Mouse (Mus musculus): ENCODE measurements around the gene Slc9a1.

Slc9a1 gene

GRCm38 (mm10) chr4:133404256-133404655 is 34.8 kb downstream of the Slc9a1 start:
- DNase-seq: no peak

DNA sequence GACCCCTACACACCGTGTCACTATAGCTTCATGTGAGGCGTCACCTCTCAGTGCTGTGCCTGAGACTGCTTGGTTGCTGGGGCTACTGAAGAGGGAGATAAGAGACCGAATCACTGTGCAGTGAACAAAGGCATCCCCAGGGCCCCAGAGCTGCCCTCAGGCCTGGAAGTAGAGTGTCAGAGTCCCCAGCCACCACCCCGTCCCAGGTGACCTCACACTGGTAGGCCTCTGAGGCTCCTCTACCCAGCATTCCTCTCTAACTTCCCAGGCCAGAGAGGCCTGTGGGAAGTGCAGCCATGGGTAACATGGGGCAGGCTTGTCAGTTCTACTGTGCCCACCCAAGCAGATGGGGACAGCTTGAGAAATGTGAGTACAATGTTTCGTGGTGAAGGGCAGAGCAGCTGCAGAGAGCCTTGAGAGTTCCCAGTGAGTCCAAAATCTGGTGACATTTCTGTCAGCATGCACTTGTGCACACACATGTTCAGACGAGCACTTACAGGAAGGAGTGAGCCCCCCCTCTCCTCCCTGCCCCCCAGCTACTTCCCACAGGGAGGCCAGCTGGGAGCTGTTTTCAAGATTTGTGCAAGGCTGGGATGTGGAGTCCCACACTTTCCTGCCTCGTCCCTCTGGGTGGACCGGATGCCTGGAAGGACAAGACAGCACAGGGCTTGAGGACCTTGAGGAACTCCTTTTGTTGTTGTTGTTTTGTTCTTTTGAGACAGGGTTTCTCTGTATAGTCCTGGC is 37.0 kb downstream of the Slc9a1 start:
- no peak for DNase-seq

- DNase-seq: no peak
Observed at GRCm38 (mm10) chr4:133407114-133407787, 37.7 kb downstream of the Slc9a1 start.

DNA sequence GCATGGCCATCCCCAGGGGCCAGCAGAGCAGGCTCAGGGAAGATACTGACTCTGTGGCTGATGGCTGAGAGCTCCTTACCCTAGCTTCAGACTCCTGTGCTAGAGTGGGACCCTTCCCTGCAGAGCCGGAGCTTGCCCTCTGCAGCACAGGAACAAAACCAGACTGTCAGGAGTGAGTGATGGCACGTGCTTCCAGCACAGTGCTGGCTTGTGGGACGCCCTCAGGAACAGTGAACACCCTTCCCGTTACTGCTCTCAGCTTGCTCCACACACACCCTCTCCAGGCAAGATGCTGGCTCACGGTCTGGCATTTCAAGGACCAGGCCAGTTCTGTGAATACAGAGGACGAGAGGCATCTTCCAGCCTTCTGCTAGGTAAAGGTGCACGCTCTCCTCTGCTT is 38.5 kb downstream of the Slc9a1 start:
- no peak for DNase-seq

GRCm38 (mm10) chr4:133410994-133411393 is 41.5 kb downstream of the Slc9a1 start:
- no peak for DNase-seq

DNA sequence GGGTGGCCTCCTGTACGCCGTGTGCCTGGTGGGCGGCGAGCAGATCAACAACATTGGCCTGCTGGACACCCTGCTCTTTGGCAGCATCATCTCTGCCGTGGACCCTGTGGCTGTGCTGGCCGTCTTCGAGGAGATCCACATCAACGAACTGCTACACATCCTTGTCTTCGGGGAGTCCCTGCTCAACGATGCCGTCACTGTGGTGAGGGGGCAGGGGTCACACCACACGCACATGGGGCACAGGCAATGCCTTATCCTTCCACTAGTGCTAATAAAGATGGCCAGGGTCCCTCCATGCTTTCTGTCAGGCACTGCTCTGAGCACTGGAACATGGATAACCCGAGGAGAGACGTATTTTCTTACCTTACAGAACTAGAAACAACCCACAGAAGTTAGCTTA is 42.6 kb downstream of the Slc9a1 start:
- peak; percentile 50 to 65 for DNase-seq

DNA sequence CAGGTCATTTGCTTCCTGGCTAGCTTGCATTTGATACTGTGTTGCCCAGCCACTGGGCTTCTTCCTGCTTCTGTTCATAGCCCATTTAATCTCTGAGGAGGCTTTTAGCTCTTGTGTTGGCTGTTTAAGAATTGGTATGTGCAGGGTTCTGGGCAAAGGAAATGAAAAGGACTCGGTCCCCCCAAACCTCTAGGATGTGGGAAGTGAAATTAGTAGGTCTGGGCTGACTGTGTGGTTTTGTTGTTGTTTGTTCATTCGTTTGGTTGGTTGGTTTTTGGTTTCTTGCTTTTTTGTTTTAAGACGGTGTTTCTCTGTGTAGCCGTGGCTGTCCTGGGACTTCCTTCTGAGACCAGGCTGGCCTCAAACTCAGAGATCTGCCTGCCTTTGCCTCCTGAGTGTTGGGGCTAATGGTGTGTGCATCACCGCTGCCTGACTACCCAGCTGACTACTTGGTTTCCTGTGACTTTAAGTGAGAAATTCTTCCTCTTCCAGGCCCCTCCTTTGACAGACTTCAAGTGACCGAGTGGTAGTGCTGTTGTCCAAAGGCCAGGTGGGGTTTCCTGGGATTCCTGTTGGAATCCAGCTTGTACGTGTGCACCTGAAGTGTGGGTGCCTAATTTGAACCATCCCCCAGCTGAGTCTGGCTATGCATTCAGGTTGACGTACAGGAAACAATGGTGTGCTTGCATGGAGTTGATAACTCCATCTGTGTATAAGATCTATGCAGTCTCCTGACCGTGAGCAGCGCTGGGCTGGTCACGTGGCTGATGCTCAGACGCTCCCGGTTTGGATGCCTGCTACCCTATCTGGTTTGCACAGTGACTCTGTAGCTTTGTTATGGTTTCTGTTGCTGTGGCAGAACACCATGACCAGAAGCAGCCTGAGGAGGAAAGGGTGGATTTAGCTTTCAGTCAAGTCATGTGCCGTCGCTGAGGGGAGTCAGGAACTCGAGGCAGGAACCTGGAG is 43.4 kb downstream of the Slc9a1 start:
- peak; percentile 52 to 56 for DNase-seq

DNA sequence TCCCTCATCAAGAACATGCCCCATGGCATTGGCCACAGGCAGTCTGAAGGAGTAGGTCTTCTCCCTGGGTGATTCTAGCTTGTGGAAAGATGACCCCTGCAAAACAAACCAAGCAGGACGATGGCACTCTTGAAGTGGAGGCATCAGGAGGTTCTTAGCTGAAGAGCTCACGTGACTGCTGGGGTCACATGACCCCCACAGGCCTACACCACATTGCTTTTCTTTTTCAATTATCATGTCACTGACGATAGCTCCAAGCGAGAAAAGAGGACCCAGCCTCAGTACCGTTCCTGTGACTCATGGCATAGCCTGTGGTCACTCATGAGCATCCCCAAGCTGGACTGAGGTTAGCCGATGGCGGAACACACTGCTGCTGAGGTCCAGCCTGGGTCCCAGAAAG is 44.1 kb downstream of the Slc9a1 start:
- DNase-seq: no peak

- DNase-seq: peak; percentile 38 to 45
Observed at GRCm38 (mm10) chr4:133414920-133415319, 45.4 kb downstream of the Slc9a1 start.

GRCm38 (mm10) chr4:133419312-133420004 is 50.0 kb downstream of the Slc9a1 start:
- peak; percentile 60 to 64 for DNase-seq

DNA sequence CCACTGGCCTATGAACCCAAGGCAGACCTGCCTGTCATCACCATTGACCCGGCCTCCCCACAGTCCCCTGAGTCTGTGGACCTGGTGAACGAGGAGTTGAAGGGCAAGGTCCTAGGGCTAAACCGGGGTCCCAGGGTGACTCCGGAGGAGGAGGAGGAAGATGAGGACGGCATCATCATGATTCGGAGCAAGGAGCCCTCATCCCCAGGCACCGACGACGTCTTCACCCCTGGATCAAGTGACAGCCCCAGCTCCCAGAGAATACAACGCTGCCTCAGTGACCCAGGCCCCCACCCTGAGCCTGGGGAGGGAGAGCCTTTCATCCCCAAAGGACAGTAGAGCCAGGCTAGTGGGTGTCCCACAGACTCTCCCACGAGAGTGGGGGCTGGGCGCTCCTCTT is 52.5 kb downstream of the Slc9a1 start:
- DNase-seq: no peak

DNA sequence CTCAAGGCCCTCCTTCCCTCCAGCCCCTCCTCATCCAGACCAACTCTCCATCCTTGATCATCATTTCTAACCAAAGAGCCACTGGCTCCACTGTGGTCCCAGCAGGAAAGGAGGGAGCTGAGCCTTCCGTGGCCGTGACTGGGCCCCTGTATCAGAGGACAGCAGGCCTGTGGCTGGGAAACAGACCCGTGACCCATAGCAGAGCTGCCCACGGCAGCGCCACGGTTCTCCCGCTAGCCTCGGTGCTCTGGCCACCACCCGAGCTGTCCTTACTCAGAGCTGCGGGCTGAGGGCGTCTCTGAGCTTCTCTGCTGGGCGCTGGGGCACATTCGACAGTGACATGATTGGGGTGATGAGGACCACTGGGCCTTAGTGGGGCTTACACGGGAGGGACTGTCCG is 53.1 kb downstream of the Slc9a1 start:
- no peak for DNase-seq

- DNase-seq: peak; percentile 74 to 75
Observed at GRCm38 (mm10) chr4:133423108-133423507, 53.6 kb downstream of the Slc9a1 start.

DNA sequence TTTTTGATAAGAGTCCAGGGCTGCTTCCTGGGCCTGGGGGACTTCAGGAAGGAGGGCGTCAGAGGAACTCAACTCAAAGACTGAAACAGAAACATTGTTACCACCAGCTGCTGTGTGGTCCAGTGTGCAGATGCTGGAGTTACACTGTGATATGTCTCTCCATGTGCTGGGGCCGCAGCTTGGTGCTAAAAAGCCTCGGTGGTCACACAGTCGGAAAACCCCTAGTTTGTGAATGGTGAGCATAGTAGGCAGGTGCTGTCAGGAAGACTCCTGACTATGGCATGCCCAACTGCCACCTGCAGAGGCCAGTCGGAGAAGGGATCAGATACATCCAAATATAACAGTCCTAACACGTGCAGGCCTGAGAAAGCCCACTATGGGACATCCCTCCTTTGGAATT is 54.2 kb downstream of the Slc9a1 start:
- DNase-seq: peak in 1 of 2 experiments; percentile 12

DNA sequence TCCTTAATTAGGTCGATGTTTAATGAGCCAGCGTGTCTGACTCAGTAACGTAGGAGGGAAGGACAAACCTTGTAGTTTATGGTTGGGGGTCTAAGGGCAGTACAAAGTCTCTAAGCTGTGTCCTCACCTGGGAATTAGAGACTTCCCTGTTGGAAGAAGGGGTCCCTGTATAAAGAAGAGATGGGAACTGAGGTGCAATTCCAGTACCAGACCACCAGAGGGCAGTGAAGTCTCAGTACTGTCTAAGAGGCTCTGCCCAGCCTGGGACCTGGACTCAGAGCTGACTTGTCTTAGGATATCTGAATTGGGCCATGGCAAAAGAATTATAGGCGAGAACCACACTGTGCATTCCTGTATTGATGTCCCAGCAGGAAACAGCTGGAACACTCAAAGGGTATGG is 54.6 kb downstream of the Slc9a1 start:
- peak; percentile 75 to 77 for DNase-seq

- DNase-seq: no peak
Observed at GRCm38 (mm10) chr4:133426141-133426540, 56.6 kb downstream of the Slc9a1 start.

DNA sequence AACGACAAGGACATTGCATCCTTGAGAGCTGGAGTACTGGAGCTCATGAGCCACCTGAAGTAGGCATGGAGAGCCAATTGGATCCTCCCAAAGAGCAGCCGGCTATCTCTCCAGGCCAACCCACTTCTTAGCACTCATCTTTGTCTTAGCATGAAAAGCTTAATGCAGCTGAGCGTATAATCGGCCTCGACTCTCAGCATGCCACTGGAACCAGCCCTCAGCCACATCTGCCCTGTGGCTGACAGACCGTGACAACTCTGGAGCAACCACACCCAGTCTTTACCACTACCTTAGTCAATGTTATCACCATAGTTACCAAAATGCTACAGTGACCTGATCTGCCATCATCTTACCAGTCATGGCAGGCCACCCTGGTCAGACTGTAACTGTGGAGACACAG is 62.0 kb downstream of the Slc9a1 start:
- DNase-seq: no peak

- no peak for DNase-seq
Observed at GRCm38 (mm10) chr4:133432560-133433171, 63.2 kb downstream of the Slc9a1 start.

DNA sequence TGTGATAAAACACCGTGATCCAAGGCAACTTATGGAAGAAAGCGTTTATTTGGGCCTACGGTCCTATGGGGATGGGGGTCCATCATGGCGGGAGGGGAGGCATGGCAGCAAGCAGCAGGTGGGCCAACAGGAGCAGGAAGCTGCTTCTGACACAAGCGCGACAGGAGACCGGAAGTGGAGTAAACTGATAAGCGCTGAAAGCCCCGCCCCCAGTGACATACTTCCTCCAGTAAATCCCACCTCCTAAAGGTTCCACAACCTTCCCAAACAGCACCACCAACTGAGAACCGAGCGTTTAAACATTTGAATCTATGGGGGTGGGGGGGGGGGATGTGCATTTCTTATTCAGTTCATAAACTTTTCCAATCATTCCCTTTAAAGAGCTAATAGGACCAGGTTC is 66.4 kb downstream of the Slc9a1 start:
- no peak for DNase-seq

DNA sequence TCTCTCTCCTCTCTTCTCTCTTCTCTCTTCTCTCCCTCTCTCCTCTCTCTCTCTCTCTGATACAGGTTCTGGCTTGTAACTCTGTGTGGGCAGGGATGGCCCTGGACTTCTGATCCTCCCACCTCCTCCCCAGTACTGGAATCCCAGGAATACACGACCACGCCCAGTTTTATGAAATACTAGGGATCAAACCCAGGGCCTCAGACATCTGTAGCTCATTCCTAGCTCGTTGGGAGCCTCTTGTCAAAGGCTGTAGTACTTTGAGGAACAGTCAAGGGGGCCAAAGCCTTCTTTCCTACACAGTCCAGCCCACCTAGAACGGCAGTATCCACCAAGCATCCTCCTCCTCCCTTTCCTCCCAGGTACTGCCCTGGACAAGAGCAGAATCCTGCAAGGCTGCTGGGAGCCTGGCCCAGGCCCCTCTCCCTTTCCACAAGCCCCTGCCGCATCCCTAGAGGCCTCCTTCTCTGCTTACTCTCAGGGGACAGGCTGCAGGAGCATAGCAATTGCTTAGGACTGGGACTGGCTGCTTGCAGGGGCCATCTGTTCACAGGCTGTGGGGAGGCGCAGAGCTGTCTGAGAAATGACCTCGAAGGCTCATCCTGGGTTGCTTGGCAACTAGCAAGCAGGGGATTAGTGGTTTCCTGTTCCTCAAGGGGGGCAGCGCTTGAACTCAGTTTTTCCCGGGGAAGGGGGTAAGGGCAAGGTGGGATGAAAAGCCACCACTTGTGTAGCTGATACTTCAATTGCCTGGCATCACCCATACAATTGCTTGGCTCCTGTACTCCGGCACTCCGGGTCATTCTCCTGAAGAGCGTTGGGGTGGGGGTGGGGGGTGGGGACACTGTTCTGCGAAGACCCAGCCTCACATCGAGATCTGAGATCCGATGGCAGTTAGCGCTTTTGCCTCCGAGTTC is 70.2 kb downstream of the Slc9a1 start:
- no peak for DNase-seq

DNA sequence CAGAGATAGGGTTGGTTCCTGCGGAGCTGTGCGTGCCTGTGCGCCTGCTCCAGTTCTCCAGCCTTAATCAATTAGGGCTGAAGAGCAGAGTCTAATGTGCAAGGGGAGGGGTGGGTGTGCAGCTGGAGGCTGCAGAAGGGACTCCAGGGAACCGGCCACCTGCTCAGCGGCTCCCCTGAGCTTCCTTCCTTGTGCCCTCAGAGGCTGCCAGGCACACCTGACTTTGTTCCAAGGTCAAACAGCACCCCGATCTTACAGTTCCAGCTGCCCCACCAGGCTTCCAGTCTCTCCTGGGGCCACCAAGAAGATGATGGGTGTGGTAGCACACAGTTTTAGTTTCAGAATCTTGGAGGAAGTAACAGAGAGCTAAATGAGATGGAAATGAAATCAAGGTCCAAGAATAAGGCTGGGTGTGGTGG is 70.9 kb downstream of the Slc9a1 start:
- DNase-seq: peak; percentile 14 to 21

Data from B cell, adult 2 months (primary cell).